Mouse (Mus musculus) ES-E14 (cell line): Measurements from ENCODE around the gene Spg21.

Source experiments
- CHD2 ChIP-seq: IDR thresholded peaks from 2 replicates; pipeline ENCODE4 v1.6.1; 2014; ENCODE audit warnings: mild to moderate bottlenecking, low read depth, low read length, inconsistent platforms
- HCFC1 ChIP-seq: IDR thresholded peaks from 2 replicates; pipeline ENCODE4 v1.6.1; 2012; ENCODE audit warnings: low read length, inconsistent platforms, borderline replicate concordance; ENCODE audit not compliant: insufficient read depth
- MAFK ChIP-seq: IDR thresholded peaks from 2 replicates; pipeline ENCODE4 v1.6.1; 2014; ENCODE audit warnings: mild to moderate bottlenecking, low read depth, low read length, inconsistent platforms; ENCODE audit not compliant: insufficient read depth
- ZNF384 ChIP-seq: IDR thresholded peaks from 2 replicates; pipeline ENCODE4 v1.6.1; 2012; ENCODE audit warnings: low read depth, low read length, inconsistent platforms

DNA sequence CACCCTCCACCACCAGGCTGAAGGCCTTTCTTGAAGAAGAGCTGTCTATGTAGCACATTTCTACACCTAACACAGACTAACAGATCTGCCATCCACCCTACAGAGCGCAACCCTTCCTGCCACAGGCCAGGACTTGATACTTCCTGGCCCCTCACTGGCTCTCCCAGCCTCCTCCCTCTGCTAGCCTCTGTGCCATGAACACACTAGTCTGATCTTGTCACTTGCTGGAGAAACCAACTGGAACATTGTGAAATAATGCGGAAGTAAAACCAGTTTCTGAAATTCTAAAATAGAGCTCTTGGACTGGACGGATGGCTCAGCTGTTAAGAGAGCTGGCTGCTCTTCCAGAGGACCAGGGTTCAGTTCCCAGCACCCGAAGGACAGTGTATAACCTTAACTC, 32.1 kb downstream of the Spg21 start:
- no peak for TF ChIP-seq MAFK
- TF ChIP-seq HCFC1, result no peak
- TF ChIP-seq CHD2, result no peak
- no peak for TF ChIP-seq ZNF384
